Mouse (Mus musculus): Measurements from ENCODE around the gene Bbs7. TPM values are rescaled to one million over a fixed set of nuclear protein-coding genes. Genes with fewer than 3 reads are reported as not detected.

Gene Bbs7
- polyA plus RNA-seq, 1 experiment from 2014 or later, result 23.4 TPM

GRCm38 (mm10) chr3:36524466-36524865 is 88.8 kb downstream of the Bbs7 start:
- Histone ChIP-seq H3K4me1 (replicated peaks; ENCODE audit: control insufficient read depth, insufficient read depth, low read length) (0 out of 2 replicates have a peak, but pooled peaks cover 5% of the 10 kb centered on the region), H3K4me2 (ENCODE audit: low read depth, low read length, severe bottlenecking) (no peak overlapping the region)

More at GRCm38 (mm10) chr3:36524466-36524865, 88.8 kb downstream of the Bbs7 start:
- Histone ChIP-seq H3K4me3 (ENCODE audit: low read depth, low read length) (no peak overlapping the region), H3K36me3 (ENCODE audit: control insufficient read depth, insufficient read depth, low read length) (no peaks in the 10 kb centered on the region), H3K9me3 (ENCODE audit: control insufficient read depth, low read length) (no peaks in the 10 kb centered on the region), H3K27me3 (ENCODE audit: control insufficient read depth, insufficient read depth, low read length) (peaks cover 15% of the 10 kb centered on the region), H3K27ac (ENCODE audit: low read depth, low read length) (no peak overlapping the region), H3K9ac (ENCODE audit: low read length) (no peak overlapping the region)
- ATAC-seq (replicated peaks; ENCODE audit: low FRiP score), result no peak
- DNase-seq (ENCODE audit: low spot score), result no peak
- 84% methylated on average over 3 of the region's 3 CpGs for WGBS

Other genes with a start within 250 kb of the Bbs7 start
- 85.6 and 111 TPM in 2 replicates for gene Anxa5, start 137.6 kb downstream of the Bbs7 start, polyA plus RNA-seq (2014; fragmentation: Nextera tagmentation; extraction: Ambion mirVana)
- 0.43 and 0.92 TPM in 2 replicates for gene 1810062G17Rik, start 137.5 kb downstream of the Bbs7 start, polyA plus RNA-seq (2014; fragmentation: Nextera tagmentation; extraction: Ambion mirVana)
- gene Gm11549, start 91.7 kb downstream of the Bbs7 start, polyA plus RNA-seq (2014; fragmentation: Nextera tagmentation; extraction: Ambion mirVana), result 0.64 and 0.99 TPM in 2 replicates
- gene Exosc9, start 60.9 kb downstream of the Bbs7 start, polyA plus RNA-seq (2014; fragmentation: Nextera tagmentation; extraction: Ambion mirVana), result 101 and 103 TPM in 2 replicates
- gene Ccna2, start 41.3 kb downstream of the Bbs7 start, polyA plus RNA-seq (2014; fragmentation: Nextera tagmentation; extraction: Ambion mirVana), result 333 and 338 TPM in 2 replicates
- gene Trpc3, start 76.7 kb upstream of the Bbs7 start, polyA plus RNA-seq (2014; fragmentation: Nextera tagmentation; extraction: Ambion mirVana), result 4.0 and 7.0 TPM in 2 replicates
- 45.3 and 51.9 TPM in 2 replicates for gene 4932438A13Rik, start 249.6 kb upstream of the Bbs7 start, polyA plus RNA-seq (2014; fragmentation: Nextera tagmentation; extraction: Ambion mirVana)